Mouse (Mus musculus): ENCODE measurements around the gene Lclat1. TPM values are rescaled to one million over a fixed set of nuclear protein-coding genes. Genes with fewer than 3 reads are reported as not detected.

The Lclat1 gene
- polyA plus RNA-seq, 1 experiment from 2014 or later, result 15.4 TPM

DNA sequence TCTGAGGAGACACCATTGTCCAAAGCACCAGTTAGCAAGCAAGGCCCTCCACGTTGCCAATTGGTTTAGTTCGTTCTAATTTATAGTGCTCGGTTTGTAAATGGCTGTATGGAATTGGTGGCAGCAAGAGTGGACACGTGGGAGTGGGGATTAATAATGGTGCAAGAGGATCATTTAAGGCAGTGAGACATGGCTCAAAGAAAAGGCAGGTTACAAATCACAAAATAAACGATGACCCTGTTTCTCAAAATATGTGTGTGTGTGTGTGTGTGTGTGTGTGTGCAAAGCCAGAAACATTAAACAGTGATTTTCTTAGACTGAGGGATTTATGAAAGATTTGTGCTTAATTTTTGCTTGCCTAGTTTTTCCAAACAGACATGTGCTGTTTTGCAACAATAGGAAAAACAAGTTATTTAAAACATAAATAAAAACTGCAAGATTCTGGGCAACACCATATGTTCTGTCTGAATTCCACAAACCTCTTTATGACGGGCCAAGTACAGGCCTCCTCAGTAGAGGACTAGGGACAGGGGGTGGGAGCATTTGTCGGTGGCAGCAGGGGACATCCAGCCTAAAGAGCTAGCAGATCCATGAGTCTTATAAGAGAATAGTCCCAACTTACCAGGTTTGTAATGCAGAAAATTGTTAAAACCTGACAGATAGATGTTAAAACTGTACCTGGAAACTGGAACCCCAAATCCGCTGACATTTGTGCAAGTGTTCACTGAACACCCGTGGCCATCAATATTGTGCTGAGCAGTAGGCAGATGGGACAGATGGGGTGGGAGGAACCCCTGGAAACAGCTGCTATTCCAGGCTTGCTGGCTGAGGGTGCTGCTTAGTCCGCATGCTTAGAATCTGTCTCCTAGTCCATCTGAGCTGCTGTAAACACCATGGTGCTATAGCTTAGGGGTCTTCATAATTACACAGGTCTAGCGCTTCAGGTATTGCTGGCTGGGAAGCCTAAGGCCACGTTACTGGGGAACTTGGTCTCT is 15.4 kb upstream of the Lclat1 start:
- H3K9me3 ChIP-seq (replicated peaks), result no peaks in the 10 kb centered on the region
- no peaks in the 10 kb centered on the region for H3K36me3 ChIP-seq
- 64% methylated on average over 12 of the region's 12 CpGs for WGBS
- H3K4me1 ChIP-seq, result peaks cover 6% of the 10 kb centered on the region; the same call in 1 of the 2 replicates
- ATAC-seq (ENCODE audit: insufficient number of reproducible peaks, low FRiP score, low TSS enrichment, low read depth), result no peak; the same call in 1 of the 2 replicates
- peak overlapping the region; percentile 80 for H3K27ac ChIP-seq (replicated peaks)
- H3K9ac ChIP-seq, result no peak overlapping the region
- H3K4me3 ChIP-seq (replicated peaks), result no peak overlapping the region
- no peaks in the 10 kb centered on the region for H3K27me3 ChIP-seq
- no peak overlapping the region for H3K4me2 ChIP-seq (replicated peaks)

DNA sequence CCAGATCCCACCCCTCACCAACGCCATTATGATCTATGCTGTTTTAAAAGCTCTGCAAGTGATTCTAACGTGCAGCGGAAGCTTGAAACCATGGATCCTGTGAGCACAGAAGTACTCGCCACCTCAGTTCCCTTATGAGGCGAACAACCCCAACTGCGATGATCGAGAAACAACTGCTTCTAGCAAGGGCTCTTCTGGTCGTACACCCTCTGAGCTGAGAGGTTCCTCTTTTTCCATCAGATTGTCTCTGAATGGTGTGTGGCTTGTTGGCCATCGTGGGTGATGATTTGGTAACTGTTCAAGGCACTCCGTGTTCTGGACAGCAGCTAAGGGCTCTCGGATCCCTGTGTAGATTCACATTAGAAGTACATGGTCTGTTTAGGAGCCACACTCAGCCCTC is 12.7 kb upstream of the Lclat1 start:
- Histone ChIP-seq H3K4me1 (peaks cover 6% of the 10 kb centered on the region; the same call in 1 of the 2 replicates), H3K9ac (no peak overlapping the region), H3K27me3 (no peaks in the 10 kb centered on the region), H3K4me3 (replicated peaks) (no peak overlapping the region), H3K36me3 (no peaks in the 10 kb centered on the region), H3K9me3 (replicated peaks) (no peaks in the 10 kb centered on the region), H3K4me2 (replicated peaks) (no peak overlapping the region), H3K27ac (replicated peaks) (no peak overlapping the region)
- WGBS, result 79% methylated on average over 11 of the region's 11 CpGs
- no peak for ATAC-seq (ENCODE audit: insufficient number of reproducible peaks, low FRiP score, low TSS enrichment, low read depth)

DNA sequence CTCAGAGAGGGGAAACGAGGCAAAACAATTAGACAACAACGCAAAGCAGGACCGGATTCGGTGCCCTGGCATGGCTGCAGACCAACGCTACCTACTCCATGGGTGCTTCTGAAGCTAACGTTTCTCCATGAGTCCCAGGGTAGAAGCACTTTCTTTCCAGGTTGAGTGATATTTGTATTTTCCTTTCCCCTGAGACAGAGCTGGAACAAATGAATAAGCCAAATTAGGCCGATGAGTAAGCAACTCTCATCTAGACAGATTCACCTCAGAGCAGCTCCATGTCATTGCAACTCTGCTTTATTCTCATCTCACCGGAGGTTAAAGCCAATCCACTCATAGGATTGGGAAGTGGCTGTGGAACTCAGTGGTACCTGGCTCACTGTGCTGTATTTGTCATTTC is 12.2 kb upstream of the Lclat1 start:
- peaks cover 6% of the 10 kb centered on the region; the same call in 1 of the 2 replicates for H3K4me1 ChIP-seq
- WGBS, result 67% methylated on average over 8 of the region's 8 CpGs
- no peaks in the 10 kb centered on the region for H3K9me3 ChIP-seq (replicated peaks)
- no peaks in the 10 kb centered on the region for H3K27me3 ChIP-seq
- no peaks in the 10 kb centered on the region for H3K36me3 ChIP-seq
- no peak overlapping the region for H3K27ac ChIP-seq (replicated peaks)
- no peak overlapping the region for H3K9ac ChIP-seq
- ATAC-seq (ENCODE audit: insufficient number of reproducible peaks, low FRiP score, low TSS enrichment, low read depth), result no peak
- H3K4me2 ChIP-seq (replicated peaks), result no peak overlapping the region
- no peak overlapping the region for H3K4me3 ChIP-seq (replicated peaks)

DNA sequence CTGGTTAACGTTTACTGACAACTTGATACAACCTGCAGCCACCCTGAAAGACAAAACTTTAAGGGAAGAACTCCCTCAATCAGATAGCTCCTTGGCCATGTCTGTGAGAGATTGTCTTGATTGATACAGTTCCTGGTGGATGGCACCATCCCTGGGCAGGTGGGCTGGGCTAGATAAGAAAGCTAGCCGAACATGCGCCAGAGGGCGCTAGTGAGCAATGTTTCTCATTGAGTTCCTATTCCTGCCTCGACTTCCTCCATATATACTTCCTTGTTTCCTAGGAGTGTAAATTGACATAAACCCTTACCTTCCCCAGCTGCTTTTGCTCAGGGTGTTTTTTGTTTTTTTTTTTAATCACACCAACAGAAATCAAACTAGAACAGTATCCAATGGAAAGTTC is 11.3 kb upstream of the Lclat1 start:
- Histone ChIP-seq H3K27me3 (no peaks in the 10 kb centered on the region), H3K27ac (replicated peaks) (no peak overlapping the region), H3K4me3 (replicated peaks) (no peak overlapping the region), H3K4me1 (peaks cover 6% of the 10 kb centered on the region; the same call in 1 of the 2 replicates), H3K9ac (no peak overlapping the region), H3K4me2 (replicated peaks) (no peak overlapping the region), H3K36me3 (no peaks in the 10 kb centered on the region), H3K9me3 (replicated peaks) (no peaks in the 10 kb centered on the region)
- ATAC-seq (ENCODE audit: insufficient number of reproducible peaks, low FRiP score, low TSS enrichment, low read depth), result no peak
- 40% methylated on average over 5 of the region's 5 CpGs for WGBS

DNA sequence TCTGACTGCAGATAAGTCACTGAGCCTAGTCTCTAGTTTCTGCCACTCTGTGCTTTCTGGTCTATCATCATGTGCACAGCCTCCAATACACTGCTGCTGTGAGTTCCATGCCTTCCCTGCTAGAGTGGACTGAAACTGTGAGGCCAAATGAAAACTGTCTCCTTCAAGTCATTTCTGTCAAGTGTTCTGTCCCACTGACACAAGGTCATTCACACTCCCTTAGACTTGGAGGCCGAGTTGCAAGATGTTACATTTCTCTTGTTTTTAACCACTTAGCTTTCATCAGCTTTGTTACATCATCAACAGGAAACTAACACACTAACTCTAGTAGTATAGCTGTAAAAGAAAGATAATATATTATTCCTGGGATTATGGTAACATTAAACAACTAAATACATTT is 9.1 kb upstream of the Lclat1 start:
- ATAC-seq (ENCODE audit: insufficient number of reproducible peaks, low FRiP score, low TSS enrichment, low read depth), result no peak
- H3K4me1 ChIP-seq, result no peaks in the 10 kb centered on the region
- no peaks in the 10 kb centered on the region for H3K9me3 ChIP-seq (replicated peaks)
- H3K27me3 ChIP-seq, result no peaks in the 10 kb centered on the region
- no peaks in the 10 kb centered on the region for H3K36me3 ChIP-seq
- H3K4me2 ChIP-seq (replicated peaks), result no peak overlapping the region
- 72% methylated on average over 1 of the region's 1 CpGs for WGBS
- no peak overlapping the region for H3K9ac ChIP-seq
- no peak overlapping the region for H3K4me3 ChIP-seq (replicated peaks)
- H3K27ac ChIP-seq (replicated peaks), result no peak overlapping the region

DNA sequence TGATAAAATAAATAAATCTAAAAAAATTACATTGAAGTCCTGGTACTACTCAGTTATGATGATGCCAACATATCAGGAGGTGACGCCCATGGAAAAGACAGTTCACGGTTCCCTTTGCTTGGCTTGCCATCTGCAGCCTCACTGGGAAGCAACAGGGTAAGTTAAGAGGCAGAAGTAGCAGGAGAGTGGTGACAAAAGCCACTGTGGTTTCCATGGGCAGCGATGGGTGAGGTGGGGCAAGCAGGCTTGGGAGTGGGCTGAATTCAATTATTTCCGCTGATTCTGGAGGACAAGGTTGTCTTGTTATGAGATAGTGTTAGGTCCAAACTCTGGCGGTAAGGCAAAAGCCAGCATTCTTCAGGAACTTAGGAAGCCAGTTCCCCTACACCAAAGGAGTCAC is 7.4 kb upstream of the Lclat1 start:
- H3K9me3 ChIP-seq (replicated peaks), result no peaks in the 10 kb centered on the region
- no peak for ATAC-seq (ENCODE audit: insufficient number of reproducible peaks, low FRiP score, low TSS enrichment, low read depth)
- WGBS, result 88% methylated on average over 5 of the region's 5 CpGs

DNA sequence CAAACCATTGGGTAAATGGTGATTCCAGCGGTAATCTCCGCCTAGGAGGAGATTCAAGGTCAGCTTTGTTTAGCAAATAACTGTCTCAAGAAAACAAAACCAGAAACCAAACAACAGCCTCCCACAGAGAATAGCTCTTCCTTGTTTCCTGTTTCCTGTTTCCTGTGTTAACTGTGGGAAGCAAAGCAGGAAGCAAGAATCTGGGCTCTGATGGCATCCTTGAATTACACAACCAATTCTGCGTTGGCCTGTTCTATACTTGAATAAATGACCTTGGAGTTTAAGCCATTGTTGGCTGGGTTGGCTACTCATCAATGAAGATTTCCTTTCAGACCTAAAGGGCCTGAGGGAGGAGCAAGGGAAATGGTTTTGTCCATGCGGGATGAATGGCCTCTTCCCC is 5.2 kb upstream of the Lclat1 start:
- WGBS, result 74% methylated on average over 4 of the region's 4 CpGs
- H3K4me1 ChIP-seq, result no peaks in the 10 kb centered on the region
- no peak for ATAC-seq (ENCODE audit: insufficient number of reproducible peaks, low FRiP score, low TSS enrichment, low read depth)
- H3K36me3 ChIP-seq, result no peaks in the 10 kb centered on the region
- H3K9ac ChIP-seq, result no peak overlapping the region
- H3K27me3 ChIP-seq, result no peaks in the 10 kb centered on the region
- no peak overlapping the region for H3K4me2 ChIP-seq (replicated peaks)
- no peak overlapping the region for H3K27ac ChIP-seq (replicated peaks)
- H3K9me3 ChIP-seq (replicated peaks), result no peaks in the 10 kb centered on the region
- no peak overlapping the region for H3K4me3 ChIP-seq (replicated peaks)

More for the DNA sequence above, 7.4 kb upstream of the Lclat1 start:
- H3K36me3 ChIP-seq, result no peaks in the 10 kb centered on the region
- H3K27ac ChIP-seq (replicated peaks), result no peak overlapping the region
- H3K9ac ChIP-seq, result no peak overlapping the region
- H3K4me1 ChIP-seq, result no peaks in the 10 kb centered on the region
- H3K4me2 ChIP-seq (replicated peaks), result no peak overlapping the region
- no peak overlapping the region for H3K4me3 ChIP-seq (replicated peaks)
- no peaks in the 10 kb centered on the region for H3K27me3 ChIP-seq

DNA sequence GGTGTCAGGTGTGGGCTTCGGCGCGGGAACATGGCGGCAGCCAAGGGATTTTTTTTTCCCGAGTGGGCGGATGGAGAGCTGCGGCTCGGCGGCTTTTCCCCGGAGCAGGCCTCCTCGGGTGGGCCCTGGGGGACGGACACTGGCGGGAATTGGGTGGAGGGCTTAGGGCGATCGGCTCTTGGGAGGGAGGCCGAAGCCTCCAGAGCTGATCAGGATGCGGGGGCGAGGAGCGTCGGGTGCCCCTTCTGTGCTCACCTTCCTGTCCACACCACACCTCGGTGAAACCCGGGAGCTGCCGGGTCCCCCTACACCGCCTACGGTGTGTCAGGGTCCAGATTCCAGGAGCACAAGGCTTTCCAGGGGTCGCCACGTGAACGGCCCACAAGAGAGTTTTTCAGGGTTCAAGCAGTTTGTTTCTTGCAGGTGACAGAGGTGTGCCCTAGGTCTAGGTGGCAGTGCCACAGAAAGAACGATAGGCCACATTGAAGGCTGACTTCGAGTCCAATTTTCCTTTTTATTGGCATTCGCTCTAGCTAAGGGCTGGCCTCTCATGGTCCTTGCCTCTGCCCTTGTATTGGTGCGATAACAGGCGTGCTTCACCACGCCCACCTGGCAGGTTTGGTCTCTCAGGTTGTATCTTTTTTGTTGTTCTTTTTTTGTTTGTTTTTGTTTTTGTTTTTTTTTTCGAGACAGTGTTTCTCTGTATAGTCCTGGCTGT is 544 bp downstream of the Lclat1 start:
- peak; percentile 55; the same call in 1 of the 2 replicates for ATAC-seq (ENCODE audit: insufficient number of reproducible peaks, low FRiP score, low TSS enrichment, low read depth)
- 4% methylated on average over 35 of the region's 35 CpGs for WGBS
- Histone ChIP-seq H3K36me3 (no peaks in the 10 kb centered on the region), H3K9ac (peak overlapping the region; percentile 82), H3K4me3 (replicated peaks) (peak overlapping the region; percentile 82), H3K4me1 (peaks cover 13% of the 10 kb centered on the region), H3K27ac (replicated peaks) (peak overlapping the region; percentile 76), H3K4me2 (replicated peaks) (peak overlapping the region; percentile 85), H3K9me3 (replicated peaks) (no peaks in the 10 kb centered on the region), H3K27me3 (no peaks in the 10 kb centered on the region)

DNA sequence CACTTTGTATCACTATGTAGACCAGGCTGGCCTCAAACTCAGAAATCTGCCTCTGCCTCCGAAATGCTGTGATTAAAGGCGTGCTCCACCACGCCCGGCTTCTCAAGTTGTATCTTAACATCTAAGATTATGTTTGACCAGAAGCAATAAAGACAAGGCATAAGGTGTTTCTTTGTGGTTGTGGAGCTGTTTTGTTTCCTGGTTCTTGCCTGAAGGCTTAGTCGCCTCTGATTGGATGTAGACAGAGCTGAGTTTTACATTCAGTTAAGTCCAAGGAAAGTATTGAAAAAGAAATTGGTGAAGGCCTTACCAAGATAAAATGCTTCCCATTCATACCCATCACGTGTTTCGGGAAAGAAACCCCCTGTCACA is 1.1 kb downstream of the Lclat1 start:
- Histone ChIP-seq H3K4me3 (replicated peaks) (peak overlapping the region; percentile 82), H3K4me2 (replicated peaks) (peak overlapping the region; percentile 85), H3K9ac (no peak overlapping the region; the same call in 1 of the 2 replicates), H3K27ac (replicated peaks) (no peak overlapping the region), H3K27me3 (no peaks in the 10 kb centered on the region), H3K36me3 (no peaks in the 10 kb centered on the region), H3K9me3 (replicated peaks) (no peaks in the 10 kb centered on the region), H3K4me1 (peaks cover 13% of the 10 kb centered on the region)
- no peak for ATAC-seq (ENCODE audit: insufficient number of reproducible peaks, low FRiP score, low TSS enrichment, low read depth)
- 63% methylated on average over 7 of the region's 7 CpGs for WGBS

DNA sequence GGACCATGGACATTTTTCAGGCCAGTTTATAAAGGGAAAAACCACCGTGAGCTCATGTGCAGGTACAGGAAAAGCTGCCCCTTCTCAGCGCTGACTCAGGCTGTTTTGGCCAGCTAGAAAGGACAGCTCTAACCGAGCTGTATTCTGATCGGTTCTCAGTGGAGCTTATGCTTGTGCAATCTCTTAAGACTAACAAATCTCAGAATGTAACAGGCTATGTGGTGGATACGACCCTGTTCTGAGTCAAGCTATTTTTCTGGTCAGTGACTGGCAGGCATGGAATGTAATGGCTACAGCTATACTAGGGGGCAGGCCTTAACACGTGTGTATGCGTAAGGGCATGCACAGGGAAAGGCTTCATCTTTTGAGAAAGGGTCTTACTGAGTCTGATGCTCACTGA is 4.3 kb downstream of the Lclat1 start:
- Histone ChIP-seq H3K27ac (replicated peaks) (no peak overlapping the region), H3K9ac (no peak overlapping the region), H3K27me3 (no peaks in the 10 kb centered on the region), H3K9me3 (replicated peaks) (no peaks in the 10 kb centered on the region), H3K4me2 (replicated peaks) (no peak overlapping the region), H3K36me3 (no peaks in the 10 kb centered on the region), H3K4me3 (replicated peaks) (no peak overlapping the region), H3K4me1 (peaks cover 13% of the 10 kb centered on the region)
- no peak for ATAC-seq (ENCODE audit: insufficient number of reproducible peaks, low FRiP score, low TSS enrichment, low read depth)
- 63% methylated on average over 7 of the region's 7 CpGs for WGBS

DNA sequence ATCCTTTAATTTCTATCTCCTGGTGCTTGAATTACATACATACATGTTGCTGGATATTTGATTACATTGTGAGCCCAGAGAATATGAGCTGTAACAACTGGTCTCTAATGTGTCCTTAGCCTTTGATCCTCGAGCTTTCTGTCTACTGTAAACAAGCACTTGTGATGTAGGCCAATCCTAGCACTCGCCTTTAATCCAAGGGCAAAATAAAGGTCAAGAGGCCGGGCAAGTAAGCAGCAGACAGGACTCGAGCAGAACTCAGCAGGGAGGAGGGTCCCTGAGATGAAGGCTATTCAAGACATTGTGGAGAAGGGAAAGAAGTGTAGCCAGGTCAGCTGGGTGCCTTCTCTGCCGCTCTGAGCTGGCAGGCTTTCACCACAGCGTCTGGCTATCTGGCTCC is 4.8 kb downstream of the Lclat1 start:
- Histone ChIP-seq H3K9me3 (replicated peaks) (no peaks in the 10 kb centered on the region), H3K4me2 (replicated peaks) (no peak overlapping the region), H3K27ac (replicated peaks) (no peak overlapping the region), H3K4me3 (replicated peaks) (no peak overlapping the region), H3K4me1 (peaks cover 13% of the 10 kb centered on the region), H3K9ac (no peak overlapping the region), H3K36me3 (no peaks in the 10 kb centered on the region), H3K27me3 (no peaks in the 10 kb centered on the region)
- ATAC-seq (ENCODE audit: insufficient number of reproducible peaks, low FRiP score, low TSS enrichment, low read depth), result no peak
- WGBS, result 28% methylated on average over 6 of the region's 6 CpGs
